Mouse (Mus musculus) kidney, adult 2 months (tissue): ENCODE measurements at regions not wholly inside any gene's neighbourhood (a gene's known extent, or its start where the extent isn't known, plus 50 kb on each side); places are given as distances from the start of the nearest gene placed in this dataset.

ENCODE experiments used
- DNase-seq: peaks from one replicate; pipeline ENCODE4 v3.0.0; 2021
- H3K27ac ChIP-seq: fragments of 200-500 bp; 2 replicates; pipeline ENCODE4 v1.5.1; 2012; ENCODE audit warnings: low read depth, low read length, control low read depth, inconsistent platforms; ENCODE audit not compliant: insufficient read depth
- H3K27me3 ChIP-seq: fragments of 200-500 bp; replicated peaks from 2 replicates; pipeline ENCODE4 v1.6.1; 2012; ENCODE audit warnings: mild to moderate bottlenecking, moderate library complexity, low read length, inconsistent platforms; ENCODE audit not compliant: control insufficient read depth, insufficient read depth
- H3K36me3 ChIP-seq: fragments of 200-500 bp; 2 replicates; pipeline ENCODE4 v1.6.1; 2012; ENCODE audit warnings: mild to moderate bottlenecking, moderate library complexity, low read length, inconsistent platforms; ENCODE audit not compliant: control insufficient read depth, insufficient read depth
- H3K4me1 ChIP-seq: fragments of 200-500 bp; 2 replicates; pipeline ENCODE4 v1.6.1; 2011; ENCODE audit warnings: low read length; ENCODE audit not compliant: control insufficient read depth, insufficient read depth
- H3K4me3 ChIP-seq: fragments of 200-500 bp; 2 replicates; pipeline ENCODE4 v1.5.1; 2011; ENCODE audit warnings: mild to moderate bottlenecking, low read depth, low read length, control low read depth; ENCODE audit not compliant: insufficient read depth
- CTCF ChIP-seq: fragments of 200-500 bp; conservative IDR thresholded peaks from 2 replicates; pipeline ENCODE4 v1.5.1; 2011; ENCODE audit warnings: low read depth, mild to moderate bottlenecking, control low read depth, low read length, moderate library complexity, mixed read lengths; ENCODE audit not compliant: insufficient read depth, insufficient read length
- POLR2A ChIP-seq: fragments of 200-500 bp; IDR thresholded peaks from one replicate; pipeline ENCODE4 v1.6.1; 2011; ENCODE audit warnings: low read depth, low read length, control low read depth
- WGBS: fragments of 180-500 bp; shearing (Covaris S2); methylation state at CpG from one replicate; pipeline ENCODE4 v1.1.7; 2018; 5-methylcytosine and 5-hydroxymethylcytosine counted together

DNA sequence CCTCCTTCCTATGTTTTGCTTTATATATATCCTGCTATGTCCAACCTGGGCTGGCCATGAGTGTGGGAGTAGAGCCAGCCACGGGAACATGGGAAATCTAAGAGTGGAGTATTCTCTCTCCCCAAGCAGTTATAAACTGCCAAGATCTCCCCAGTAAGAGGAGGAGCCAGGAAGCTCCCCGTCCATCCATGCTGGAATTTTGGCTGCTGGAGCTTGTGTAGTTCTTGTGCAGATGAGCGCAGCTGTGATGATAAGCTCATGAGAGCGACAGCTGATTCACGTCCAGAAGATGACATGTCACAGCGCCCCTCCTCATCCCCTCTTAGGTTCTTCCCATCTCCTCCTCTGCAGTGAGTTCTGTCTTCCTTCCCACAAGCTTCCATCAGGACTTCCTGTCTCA lies 99.4 kb upstream of the Arhgap28 start:
- TF ChIP-seq CTCF (no peak), POLR2A (no peak)
- Histone ChIP-seq H3K27me3 (no peaks in the 10 kb centered on the region), H3K36me3 (no peaks in the 10 kb centered on the region), H3K27ac (no peak overlapping the region), H3K4me3 (no peak overlapping the region), H3K4me1 (no peaks in the 10 kb centered on the region)
- WGBS = 43% methylated on average over 6 of the region's 6 CpGs
- DNase-seq = peak; percentile 41

DNA sequence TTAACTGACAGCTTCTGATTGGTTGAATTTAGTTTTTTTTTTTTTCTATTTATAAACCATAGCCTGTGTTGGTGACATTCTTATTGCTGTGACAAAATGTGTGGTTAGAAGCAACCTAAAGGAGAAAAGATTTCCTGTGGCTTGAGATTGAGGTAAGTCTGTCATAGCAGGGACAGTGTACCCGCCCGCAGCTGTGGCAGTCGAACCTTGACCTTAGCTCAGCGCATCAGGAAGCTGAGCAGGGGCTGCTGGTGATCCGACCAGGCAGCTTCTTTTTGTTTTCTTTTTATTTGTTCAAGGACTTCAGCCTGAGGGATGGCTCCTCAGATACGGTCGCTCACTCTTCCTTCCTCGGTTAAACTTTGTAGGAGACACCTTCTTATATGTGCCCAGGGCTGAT lies 102.4 kb upstream of the Arhgap28 start:
- no peak overlapping the region for H3K27ac ChIP-seq
- 32% methylated on average over 8 of the region's 8 CpGs for WGBS
- DNase-seq = no peak
- no peak overlapping the region for H3K4me3 ChIP-seq
- TF ChIP-seq CTCF (no peak), POLR2A (no peak)
- no peaks in the 10 kb centered on the region for H3K4me1 ChIP-seq
- H3K27me3 ChIP-seq = no peaks in the 10 kb centered on the region
- no peaks in the 10 kb centered on the region for H3K36me3 ChIP-seq

DNA sequence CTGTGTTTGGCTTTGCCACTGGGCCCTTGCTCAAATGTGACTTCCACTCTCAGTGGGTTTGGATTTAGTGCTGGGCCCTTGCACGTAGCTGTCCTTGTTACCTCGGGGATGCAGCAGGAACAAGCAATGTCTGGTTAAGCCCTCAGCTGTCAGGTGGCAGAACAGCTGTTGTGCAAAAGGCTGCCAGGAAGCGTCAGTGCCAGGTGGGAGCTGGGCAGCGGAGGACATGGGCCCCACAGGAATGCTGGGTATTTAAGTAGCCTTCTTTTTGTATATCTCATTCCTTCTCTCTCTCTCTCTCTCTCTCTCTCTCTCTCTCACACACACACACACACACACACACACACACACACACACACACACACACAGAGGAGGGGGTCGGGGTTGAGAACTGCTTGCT lies 104.0 kb upstream of the Arhgap28 start:
- no peaks in the 10 kb centered on the region for H3K27me3 ChIP-seq
- TF ChIP-seq POLR2A (no peak), CTCF (no peak)
- no peak overlapping the region for H3K4me3 ChIP-seq
- H3K27ac ChIP-seq = no peak overlapping the region
- H3K36me3 ChIP-seq = no peaks in the 10 kb centered on the region
- no peak for DNase-seq
- H3K4me1 ChIP-seq = no peaks in the 10 kb centered on the region
- WGBS = 82% methylated on average over 5 of the region's 5 CpGs

DNA sequence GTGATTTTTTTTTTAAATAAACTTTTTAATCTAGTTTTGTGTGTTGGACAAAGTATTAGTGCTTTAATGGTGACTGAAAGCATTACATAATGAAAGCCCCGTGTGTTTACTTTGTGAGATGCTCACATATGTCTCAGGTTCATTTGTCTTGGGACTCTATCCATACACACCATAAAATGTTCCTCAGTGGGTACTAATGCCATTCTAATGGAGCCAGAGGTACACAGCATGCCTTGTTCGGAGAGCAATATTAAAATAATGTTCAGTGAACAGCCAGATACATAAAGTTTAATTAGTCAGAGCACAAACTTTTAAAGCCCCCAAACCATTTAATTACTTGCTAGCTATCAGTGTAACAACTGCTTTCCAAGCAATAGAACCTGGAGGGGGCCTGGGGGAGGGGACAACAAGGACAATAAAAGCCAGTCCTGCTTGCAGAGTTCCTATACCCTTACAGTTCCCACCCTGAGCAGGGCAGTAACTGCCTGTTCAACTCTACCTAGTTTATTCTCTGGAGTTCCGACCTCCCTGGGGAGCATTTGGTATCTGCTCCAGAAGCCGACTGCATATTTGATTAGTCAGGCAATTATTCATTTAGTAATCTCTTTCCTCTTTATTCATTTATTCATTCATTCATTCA lies 108.0 kb upstream of the Arhgap28 start:
- DNase-seq = no peak

DNA sequence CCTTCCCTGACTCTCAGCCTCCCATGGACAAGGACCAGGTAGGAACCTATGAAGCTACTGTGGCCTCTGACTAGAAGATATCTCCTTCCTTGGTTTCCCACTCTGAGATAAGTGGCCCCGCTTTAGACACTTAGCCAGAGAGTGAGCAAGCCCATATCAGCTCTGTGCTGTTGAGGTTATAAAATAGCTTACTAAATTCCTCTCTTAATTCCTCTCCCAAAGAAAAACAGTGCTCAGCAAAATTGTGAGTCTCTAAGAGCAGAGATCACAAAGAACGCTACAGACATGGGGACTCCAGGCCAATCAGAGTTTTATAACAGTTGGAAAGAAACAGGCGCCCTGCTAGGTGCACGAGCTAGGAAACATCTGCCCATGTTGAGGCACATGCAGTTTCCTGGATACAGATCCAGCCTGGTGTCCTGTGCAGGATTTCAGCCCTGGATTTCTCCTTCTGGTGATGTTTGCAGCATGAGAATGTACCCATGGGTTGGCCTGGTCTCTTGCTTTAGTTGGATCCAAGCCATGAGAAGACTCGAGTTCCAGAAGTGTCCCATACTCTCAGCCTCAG lies 108.9 kb upstream of the Arhgap28 start:
- Histone ChIP-seq H3K4me3 (no peak overlapping the region), H3K27ac (no peak overlapping the region), H3K36me3 (no peaks in the 10 kb centered on the region), H3K4me1 (no peaks in the 10 kb centered on the region), H3K27me3 (no peaks in the 10 kb centered on the region)
- TF ChIP-seq CTCF = no peak
- DNase-seq = peak; percentile 7
- 54% methylated on average over 5 of the region's 5 CpGs for WGBS

More for the DNA sequence above, 108.0 kb upstream of the Arhgap28 start:
- Histone ChIP-seq H3K4me3 (no peak overlapping the region), H3K4me1 (no peaks in the 10 kb centered on the region), H3K27ac (no peak overlapping the region), H3K36me3 (no peaks in the 10 kb centered on the region), H3K27me3 (no peaks in the 10 kb centered on the region)
- WGBS = 58% methylated on average over 4 of the region's 4 CpGs
- TF ChIP-seq CTCF = no peak
- TF ChIP-seq POLR2A = no peak

DNA sequence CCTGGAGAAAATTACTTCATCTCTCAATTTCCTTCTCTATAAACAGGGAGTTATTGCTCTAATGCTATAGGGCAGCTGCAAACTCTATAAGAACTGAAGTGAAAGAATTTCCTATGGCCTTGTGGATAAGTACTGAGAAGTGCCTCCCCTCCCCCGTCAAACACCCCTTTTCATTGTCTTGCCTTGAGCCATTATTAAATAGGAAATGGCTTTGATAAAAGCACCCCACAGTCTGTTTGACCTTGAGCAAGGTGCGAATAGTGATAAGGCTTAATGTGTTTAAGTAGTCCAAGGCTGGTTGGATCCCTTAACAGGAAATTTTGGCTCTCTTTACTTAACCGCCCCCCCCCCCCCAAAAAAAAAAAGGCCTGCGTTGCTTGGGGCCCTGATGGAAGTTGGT lies 111.7 kb upstream of the Arhgap28 start:
- Histone ChIP-seq H3K4me1 (no peaks in the 10 kb centered on the region), H3K36me3 (no peaks in the 10 kb centered on the region), H3K27ac (no peak overlapping the region), H3K4me3 (no peak overlapping the region), H3K27me3 (no peaks in the 10 kb centered on the region)
- DNase-seq = no peak
- WGBS = 81% methylated on average over 4 of the region's 4 CpGs
- TF ChIP-seq POLR2A (no peak), CTCF (no peak)

DNA sequence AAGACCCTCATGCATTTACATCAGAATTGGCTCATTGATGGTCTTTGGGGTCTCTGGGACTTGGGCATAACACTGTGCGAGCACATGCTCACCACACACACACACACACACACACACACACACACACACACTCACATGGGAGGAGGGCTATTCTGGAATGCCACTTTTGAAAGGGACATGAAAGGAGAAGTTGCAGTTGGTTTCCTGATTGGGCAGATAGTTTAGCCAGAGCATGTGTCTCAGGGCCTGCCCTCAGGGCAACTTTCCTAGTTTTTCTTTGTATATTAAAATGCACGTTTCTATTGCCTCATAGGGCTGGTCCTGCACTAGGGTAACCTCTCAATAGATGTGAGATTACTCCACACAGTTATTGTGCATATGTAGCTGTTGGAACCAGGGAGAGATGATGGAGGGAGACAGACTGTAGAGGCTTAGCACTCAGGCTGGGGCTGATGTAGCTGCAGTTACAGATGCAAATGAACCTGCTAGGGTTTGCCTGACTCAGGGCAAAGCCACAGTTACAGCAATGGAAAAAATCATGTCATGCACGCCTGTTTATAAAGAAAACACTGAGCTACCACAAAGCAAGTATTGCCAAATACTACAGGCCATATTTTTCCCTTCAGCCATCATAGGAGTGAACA lies 115.3 kb upstream of the Arhgap28 start:
- no peak for DNase-seq
- H3K4me3 ChIP-seq = no peak overlapping the region
- H3K36me3 ChIP-seq = no peaks in the 10 kb centered on the region
- 76% methylated on average over 3 of the region's 3 CpGs for WGBS
- no peaks in the 10 kb centered on the region for H3K27me3 ChIP-seq
- no peak for TF ChIP-seq POLR2A
- no peak for TF ChIP-seq CTCF
- H3K27ac ChIP-seq = no peak overlapping the region
- no peaks in the 10 kb centered on the region for H3K4me1 ChIP-seq
